Mouse (Mus musculus) cerebellum, postnatal 4 days (tissue): ENCODE results near the gene Zbtb37.

Source experiments
- DNase-seq, 2 experiments: peaks; one replicate each; pipeline ENCODE4 v3.0.0; 2022; ENCODE audit warnings: low spot score in 2 of 2, mixed read lengths in 1 of 2

Gene Zbtb37

GRCm38 (mm10) chr1:160978071-160978735 is 56.4 kb downstream of the Zbtb37 start, which contains the start of gene Serpinc1:
TSS of gene Serpinc1 (plus strand) at chr1:160978585.
- DNase-seq = no peak

DNA sequence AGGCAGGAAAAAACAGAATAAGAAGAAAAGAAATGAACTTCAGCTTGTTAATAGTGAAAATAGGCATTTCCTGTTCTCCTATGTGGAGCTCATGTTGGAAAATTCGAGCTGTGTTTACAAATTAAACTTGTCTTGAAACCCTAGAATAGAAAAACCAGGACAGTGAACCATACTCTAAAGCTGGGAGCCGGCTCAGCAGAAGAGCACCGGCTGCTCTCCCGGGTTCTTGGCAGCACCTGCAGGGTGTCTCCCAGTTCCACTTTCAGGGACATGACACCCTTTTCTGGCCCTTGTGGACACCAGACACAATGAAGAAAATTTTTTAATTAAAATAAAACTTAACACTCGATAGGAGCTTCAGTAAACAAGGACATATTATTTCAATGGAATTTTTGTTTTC is 66.0 kb downstream of the Zbtb37 start:
- no peak for DNase-seq

- no peak for DNase-seq
Measured at GRCm38 (mm10) chr1:160967268-160967667, 67.4 kb downstream of the Zbtb37 start.

- DNase-seq = no peak
Measured at GRCm38 (mm10) chr1:160963199-160963598, 71.5 kb downstream of the Zbtb37 start.
